Mouse (Mus musculus): ENCODE data around the gene Cradd.
A peak's percentile ranks its signal among the peaks of the same experiment; 100 is the strongest.

The Cradd gene

GRCm38 (mm10) chr10:95201514-95201913, 122.4 kb downstream of the Cradd start:
- no peak for DNase-seq (ENCODE audit: low spot score in 2 of 2)

GRCm38 (mm10) chr10:95200323-95200722, 123.6 kb downstream of the Cradd start:
- peak; percentile 77 to 82 for DNase-seq (ENCODE audit: low spot score in 2 of 2)

- no peak for DNase-seq (ENCODE audit: low spot score in 2 of 2)
These were observed 124.2 kb downstream of the Cradd start for GRCm38 (mm10) chr10:95199541-95200269.

GRCm38 (mm10) chr10:95197377-95197776, 126.6 kb downstream of the Cradd start:
- DNase-seq (ENCODE audit: low spot score in 2 of 2) = peak in 1 of 2 experiments; percentile 24

GRCm38 (mm10) chr10:95195719-95196118, 128.2 kb downstream of the Cradd start:
- DNase-seq (ENCODE audit: low spot score in 2 of 2) = no peak

GRCm38 (mm10) chr10:95194776-95195175, 129.2 kb downstream of the Cradd start:
- DNase-seq (ENCODE audit: low spot score in 2 of 2) = no peak

- peak; percentile 61 for DNase-seq (ENCODE audit: low spot score in 2 of 2)
These were observed 130.1 kb downstream of the Cradd start for GRCm38 (mm10) chr10:95193875-95194281.

GRCm38 (mm10) chr10:95191881-95192280, 132.1 kb downstream of the Cradd start:
- DNase-seq (ENCODE audit: low spot score in 2 of 2) = peak; percentile 76 to 88

- peak; percentile 56 to 57 for DNase-seq (ENCODE audit: low spot score in 2 of 2)
These were observed 132.7 kb downstream of the Cradd start for GRCm38 (mm10) chr10:95191151-95191655.

- no peak for DNase-seq (ENCODE audit: low spot score in 2 of 2)
These were observed 134.3 kb downstream of the Cradd start for GRCm38 (mm10) chr10:95189550-95190211.

- peak in 1 of 2 experiments; percentile 44 for DNase-seq (ENCODE audit: low spot score in 2 of 2)
These were observed 139.7 kb downstream of the Cradd start for GRCm38 (mm10) chr10:95184210-95184609.

- peak; percentile 62 to 81 for DNase-seq (ENCODE audit: low spot score in 2 of 2)
These were observed 140.9 kb downstream of the Cradd start for GRCm38 (mm10) chr10:95183051-95183450.

- no peak for DNase-seq (ENCODE audit: low spot score in 2 of 2)
These were observed 141.5 kb downstream of the Cradd start for GRCm38 (mm10) chr10:95182405-95182804.

GRCm38 (mm10) chr10:95181553-95181952, 142.4 kb downstream of the Cradd start:
- DNase-seq (ENCODE audit: low spot score in 2 of 2) = no peak

GRCm38 (mm10) chr10:95180900-95181299, 143.0 kb downstream of the Cradd start:
- DNase-seq (ENCODE audit: low spot score in 2 of 2) = no peak

- DNase-seq (ENCODE audit: low spot score in 2 of 2) = no peak
These were observed 143.8 kb downstream of the Cradd start for GRCm38 (mm10) chr10:95180177-95180576.

- DNase-seq (ENCODE audit: low spot score in 2 of 2) = no peak
These were observed 145.1 kb downstream of the Cradd start for GRCm38 (mm10) chr10:95178785-95179184.

GRCm38 (mm10) chr10:95175423-95176120, 148.4 kb downstream of the Cradd start:
- no peak for DNase-seq (ENCODE audit: low spot score in 2 of 2)

GRCm38 (mm10) chr10:95174260-95174659, 149.7 kb downstream of the Cradd start:
- DNase-seq (ENCODE audit: low spot score in 2 of 2) = no peak

GRCm38 (mm10) chr10:95170721-95171354, 153.1 kb downstream of the Cradd start:
- no peak for DNase-seq (ENCODE audit: low spot score in 2 of 2)

- DNase-seq (ENCODE audit: low spot score in 2 of 2) = no peak
These were observed 159.0 kb downstream of the Cradd start for GRCm38 (mm10) chr10:95164949-95165348.

All from heart, adult 9 months (tissue).